Mouse (Mus musculus): Measurements from ENCODE around the gene Tspan18.

- TF ChIP-seq GATA1 (IDR thresholded peaks at IDR 0.05; ENCODE audit: borderline replicate concordance, low read length) = no peak
- no peak for TF ChIP-seq FLI1 (IDR thresholded peaks at IDR 0.05; ENCODE audit: low read length)
Observed at GRCm38 (mm10) chr2:93368954-93369353, 34.6 kb upstream of the Tspan18 start.
